Mouse (Mus musculus): Measurements from ENCODE around the gene Itpkc. TPM values are rescaled to one million over a fixed set of nuclear protein-coding genes. Genes with fewer than 3 reads are reported as not detected.
"Not testable (repeated sequence)": the region's sequence is repeated elsewhere in the genome, so short reads cannot be mapped to it uniquely, and the experiment has no call there.

The Itpkc gene
- polyA plus RNA-seq, 1 experiment from 2014 or later = 6.6 TPM

- no peaks in the 10 kb centered on the region for H3K9me3 ChIP-seq (ENCODE audit: control insufficient read depth, low read length)
- no peak overlapping the region for H3K4me2 ChIP-seq (ENCODE audit: low read depth, low read length, severe bottlenecking)
- H3K36me3 ChIP-seq (ENCODE audit: control insufficient read depth, insufficient read depth, low read length) = no peaks in the 10 kb centered on the region; the same call in 1 of the 2 replicates
- no peaks in the 10 kb centered on the region for H3K27me3 ChIP-seq (ENCODE audit: control insufficient read depth, insufficient read depth, low read length)
- no peak overlapping the region for H3K27ac ChIP-seq (ENCODE audit: low read depth, low read length)
- no peak for DNase-seq (ENCODE audit: low spot score)
- 91% methylated on average over 6 of the region's 6 CpGs for WGBS
- no peak for ATAC-seq (replicated peaks; ENCODE audit: low FRiP score)
- H3K9ac ChIP-seq (ENCODE audit: low read length) = no peak overlapping the region
- H3K4me1 ChIP-seq (replicated peaks; ENCODE audit: control insufficient read depth, insufficient read depth, low read length) = 0 out of 2 replicates have a peak, but pooled peaks cover 5% of the 10 kb centered on the region
- no peak overlapping the region for H3K4me3 ChIP-seq (ENCODE audit: low read depth, low read length)
These were observed 23.5 kb upstream of the Itpkc start for GRCm38 (mm10) chr7:27251946-27252345.

GRCm38 (mm10) chr7:27249928-27250327, 21.5 kb upstream of the Itpkc start:
- 91% methylated on average over 5 of the region's 5 CpGs for WGBS
- Histone ChIP-seq H3K27ac (ENCODE audit: low read depth, low read length) (no peak overlapping the region), H3K4me3 (ENCODE audit: low read depth, low read length) (no peak overlapping the region), H3K9me3 (ENCODE audit: control insufficient read depth, low read length) (no peaks in the 10 kb centered on the region), H3K36me3 (ENCODE audit: control insufficient read depth, insufficient read depth, low read length) (no peaks in the 10 kb centered on the region; the same call in 1 of the 2 replicates), H3K4me1 (replicated peaks; ENCODE audit: control insufficient read depth, insufficient read depth, low read length) (no peaks in the 10 kb centered on the region), H3K27me3 (ENCODE audit: control insufficient read depth, insufficient read depth, low read length) (no peaks in the 10 kb centered on the region), H3K9ac (ENCODE audit: low read length) (no peak overlapping the region), H3K4me2 (ENCODE audit: low read depth, low read length, severe bottlenecking) (no peak overlapping the region)
- ATAC-seq (replicated peaks; ENCODE audit: low FRiP score) = no peak
- DNase-seq (ENCODE audit: low spot score) = no peak

GRCm38 (mm10) chr7:27249146-27249545, 20.7 kb upstream of the Itpkc start:
- Histone ChIP-seq H3K4me2 (ENCODE audit: low read depth, low read length, severe bottlenecking) (no peak overlapping the region), H3K4me1 (replicated peaks; ENCODE audit: control insufficient read depth, insufficient read depth, low read length) (no peaks in the 10 kb centered on the region), H3K36me3 (ENCODE audit: control insufficient read depth, insufficient read depth, low read length) (no peaks in the 10 kb centered on the region; the same call in 1 of the 2 replicates), H3K27ac (ENCODE audit: low read depth, low read length) (no peak overlapping the region), H3K9ac (ENCODE audit: low read length) (no peak overlapping the region), H3K9me3 (ENCODE audit: control insufficient read depth, low read length) (no peaks in the 10 kb centered on the region), H3K4me3 (ENCODE audit: low read depth, low read length) (no peak overlapping the region), H3K27me3 (ENCODE audit: control insufficient read depth, insufficient read depth, low read length) (no peaks in the 10 kb centered on the region)
- ATAC-seq (replicated peaks; ENCODE audit: low FRiP score) (no peak), DNase-seq (ENCODE audit: low spot score) (no peak)
- WGBS = 90% methylated on average over 2 of the region's 2 CpGs

- DNase-seq (ENCODE audit: low spot score); H3K36me3 ChIP-seq (ENCODE audit: control insufficient read depth, insufficient read depth, low read length): not testable (repeated sequence)
- 89% methylated on average over 2 of the region's 2 CpGs for WGBS
These were observed 15.6 kb upstream of the Itpkc start for GRCm38 (mm10) chr7:27244088-27244487.

GRCm38 (mm10) chr7:27243211-27243610, 14.8 kb upstream of the Itpkc start:
- ATAC-seq (replicated peaks; ENCODE audit: low FRiP score) (no peak), DNase-seq (ENCODE audit: low spot score) (no peak)
- WGBS = 65% methylated on average over 8 of the region's 8 CpGs
- no peaks in the 10 kb centered on the region for H3K9me3 ChIP-seq (ENCODE audit: control insufficient read depth, low read length)
- no peak overlapping the region for H3K4me3 ChIP-seq (ENCODE audit: low read depth, low read length)
- H3K4me2 ChIP-seq (ENCODE audit: low read depth, low read length, severe bottlenecking) = no peak overlapping the region
- no peaks in the 10 kb centered on the region for H3K4me1 ChIP-seq (replicated peaks; ENCODE audit: control insufficient read depth, insufficient read depth, low read length)
- no peak overlapping the region for H3K27ac ChIP-seq (ENCODE audit: low read depth, low read length)
- no peak overlapping the region for H3K9ac ChIP-seq (ENCODE audit: low read length)
- no peaks in the 10 kb centered on the region; the same call in 1 of the 2 replicates for H3K36me3 ChIP-seq (ENCODE audit: control insufficient read depth, insufficient read depth, low read length)
- H3K27me3 ChIP-seq (ENCODE audit: control insufficient read depth, insufficient read depth, low read length) = no peaks in the 10 kb centered on the region

More at GRCm38 (mm10) chr7:27244088-27244487, 15.6 kb upstream of the Itpkc start:
- H3K4me2 ChIP-seq (ENCODE audit: low read depth, low read length, severe bottlenecking); H3K27me3 ChIP-seq (ENCODE audit: control insufficient read depth, insufficient read depth, low read length); H3K4me1 ChIP-seq (replicated peaks; ENCODE audit: control insufficient read depth, insufficient read depth, low read length); H3K9ac ChIP-seq (ENCODE audit: low read length); H3K9me3 ChIP-seq (ENCODE audit: control insufficient read depth, low read length); H3K4me3 ChIP-seq (ENCODE audit: low read depth, low read length); H3K27ac ChIP-seq (ENCODE audit: low read depth, low read length); ATAC-seq (replicated peaks; ENCODE audit: low FRiP score): not testable (repeated sequence)

GRCm38 (mm10) chr7:27238568-27238967, 10.1 kb upstream of the Itpkc start:
- ATAC-seq (replicated peaks; ENCODE audit: low FRiP score) (no peak), DNase-seq (ENCODE audit: low spot score) (no peak)
- no peak overlapping the region for H3K27ac ChIP-seq (ENCODE audit: low read depth, low read length)
- no peak overlapping the region for H3K4me2 ChIP-seq (ENCODE audit: low read depth, low read length, severe bottlenecking)
- WGBS = 93% methylated on average over 5 of the region's 5 CpGs
- no peaks in the 10 kb centered on the region for H3K36me3 ChIP-seq (ENCODE audit: control insufficient read depth, insufficient read depth, low read length)
- H3K9me3 ChIP-seq (ENCODE audit: control insufficient read depth, low read length) = no peaks in the 10 kb centered on the region
- H3K4me1 ChIP-seq (replicated peaks; ENCODE audit: control insufficient read depth, insufficient read depth, low read length) = no peaks in the 10 kb centered on the region; the same call in 1 of the 2 replicates
- H3K9ac ChIP-seq (ENCODE audit: low read length) = no peak overlapping the region
- no peaks in the 10 kb centered on the region for H3K27me3 ChIP-seq (ENCODE audit: control insufficient read depth, insufficient read depth, low read length)
- no peak overlapping the region for H3K4me3 ChIP-seq (ENCODE audit: low read depth, low read length)

GRCm38 (mm10) chr7:27237527-27237926, 9.1 kb upstream of the Itpkc start:
- Histone ChIP-seq H3K9ac (ENCODE audit: low read length) (no peak overlapping the region), H3K4me3 (ENCODE audit: low read depth, low read length) (no peak overlapping the region), H3K4me2 (ENCODE audit: low read depth, low read length, severe bottlenecking) (no peak overlapping the region), H3K27me3 (ENCODE audit: control insufficient read depth, insufficient read depth, low read length) (no peaks in the 10 kb centered on the region), H3K9me3 (ENCODE audit: control insufficient read depth, low read length) (no peaks in the 10 kb centered on the region), H3K4me1 (replicated peaks; ENCODE audit: control insufficient read depth, insufficient read depth, low read length) (no peaks in the 10 kb centered on the region; the same call in 1 of the 2 replicates), H3K27ac (ENCODE audit: low read depth, low read length) (no peak overlapping the region), H3K36me3 (ENCODE audit: control insufficient read depth, insufficient read depth, low read length) (no peaks in the 10 kb centered on the region)
- ATAC-seq (replicated peaks; ENCODE audit: low FRiP score) (no peak), DNase-seq (ENCODE audit: low spot score) (no peak)
- 90% methylated on average over 2 of the region's 2 CpGs for WGBS

GRCm38 (mm10) chr7:27235726-27236125, 7.3 kb upstream of the Itpkc start:
- ATAC-seq (replicated peaks; ENCODE audit: low FRiP score) = no peak
- Histone ChIP-seq H3K9me3 (ENCODE audit: control insufficient read depth, low read length) (no peaks in the 10 kb centered on the region), H3K4me1 (replicated peaks; ENCODE audit: control insufficient read depth, insufficient read depth, low read length) (no peaks in the 10 kb centered on the region; the same call in 1 of the 2 replicates)

GRCm38 (mm10) chr7:27233300-27233699, 4.8 kb upstream of the Itpkc start:
- ATAC-seq (replicated peaks; ENCODE audit: low FRiP score) = peak; percentile 34
- Histone ChIP-seq H3K4me1 (replicated peaks; ENCODE audit: control insufficient read depth, insufficient read depth, low read length) (no peaks in the 10 kb centered on the region; the same call in 1 of the 2 replicates), H3K27ac (ENCODE audit: low read depth, low read length) (peak overlapping the region; percentile 78), H3K36me3 (ENCODE audit: control insufficient read depth, insufficient read depth, low read length) (no peaks in the 10 kb centered on the region), H3K4me3 (ENCODE audit: low read depth, low read length) (peak overlapping the region; percentile 44), H3K9ac (ENCODE audit: low read length) (peak overlapping the region; percentile 57), H3K27me3 (ENCODE audit: control insufficient read depth, insufficient read depth, low read length) (no peaks in the 10 kb centered on the region), H3K9me3 (ENCODE audit: control insufficient read depth, low read length) (no peaks in the 10 kb centered on the region), H3K4me2 (ENCODE audit: low read depth, low read length, severe bottlenecking) (peak overlapping the region; percentile 49)
- WGBS = 1% methylated on average over 6 of the region's 6 CpGs
- no peak for DNase-seq (ENCODE audit: low spot score)

More at GRCm38 (mm10) chr7:27235726-27236125, 7.3 kb upstream of the Itpkc start:
- 91% methylated on average over 2 of the region's 2 CpGs for WGBS
- DNase-seq (ENCODE audit: low spot score) = no peak
- Histone ChIP-seq H3K36me3 (ENCODE audit: control insufficient read depth, insufficient read depth, low read length) (no peaks in the 10 kb centered on the region), H3K4me2 (ENCODE audit: low read depth, low read length, severe bottlenecking) (no peak overlapping the region), H3K4me3 (ENCODE audit: low read depth, low read length) (no peak overlapping the region), H3K9ac (ENCODE audit: low read length) (no peak overlapping the region), H3K27ac (ENCODE audit: low read depth, low read length) (no peak overlapping the region), H3K27me3 (ENCODE audit: control insufficient read depth, insufficient read depth, low read length) (no peaks in the 10 kb centered on the region)

All from forebrain, embryonic 11.5 days (tissue).